Mouse (Mus musculus) WW6 (cell line): Measurements from ENCODE around the gene Ankrd44.

Source experiments
- DNase-seq: peaks from one replicate; pipeline ENCODE4 v3.0.0-alpha.2; 2013; ENCODE audit warnings: low read depth, low spot score

Gene Ankrd44

GRCm38 (mm10) chr1:54637340-54637739 lies 288.8 kb downstream of the Ankrd44 start:
- no peak for DNase-seq

GRCm38 (mm10) chr1:54629106-54629505 lies 297.1 kb downstream of the Ankrd44 start:
- no peak for DNase-seq

GRCm38 (mm10) chr1:54614963-54615362 lies 311.2 kb downstream of the Ankrd44 start:
- no peak for DNase-seq

- no peak for DNase-seq
These were observed 313.8 kb downstream of the Ankrd44 start for GRCm38 (mm10) chr1:54612344-54612743.

- DNase-seq: no peak
These were observed 314.3 kb downstream of the Ankrd44 start for GRCm38 (mm10) chr1:54611891-54612290.

- DNase-seq: no peak
These were observed 319.3 kb downstream of the Ankrd44 start for GRCm38 (mm10) chr1:54606936-54607335.

GRCm38 (mm10) chr1:54601692-54602091 lies 324.5 kb downstream of the Ankrd44 start:
- DNase-seq: no peak

- no peak for DNase-seq
These were observed 325.9 kb downstream of the Ankrd44 start for GRCm38 (mm10) chr1:54600275-54600674.

- DNase-seq: no peak
These were observed 328.5 kb downstream of the Ankrd44 start for GRCm38 (mm10) chr1:54597594-54598217.

- no peak for DNase-seq
These were observed 330.0 kb downstream of the Ankrd44 start for GRCm38 (mm10) chr1:54596151-54596550.
